Mouse (Mus musculus): ENCODE data around the gene Naa15. TPM values are rescaled to one million over a fixed set of nuclear protein-coding genes. Genes with fewer than 3 reads are reported as not detected.

The Naa15 gene
- polyA plus RNA-seq, 1 experiment from 2014 or later = 48.4 TPM

DNA sequence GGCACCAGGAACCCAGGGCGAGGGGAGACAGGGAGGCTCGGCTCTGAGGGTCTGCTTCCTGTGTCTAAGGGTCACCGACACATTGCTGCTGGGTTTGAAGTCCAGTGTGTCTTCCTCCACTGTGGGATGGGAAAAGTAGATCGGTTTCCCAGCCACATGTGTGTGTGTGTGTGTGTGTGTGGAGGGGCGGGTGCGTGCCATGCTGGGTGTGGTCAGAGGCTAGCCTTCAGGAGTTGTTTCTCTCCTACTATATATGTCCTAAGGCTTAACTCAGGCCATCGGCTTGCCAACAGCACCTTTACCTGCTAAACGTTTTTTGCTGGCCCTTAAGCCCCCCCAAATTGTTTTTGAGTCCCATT, 103.8 kb downstream of the Naa15 start:
- peaks cover 19% of the 10 kb centered on the region for H3K4me1 ChIP-seq (replicated peaks; ENCODE audit: control insufficient read depth, insufficient read depth, low read length)
- WGBS = 32% methylated on average over 8 of the region's 8 CpGs
- no peak for DNase-seq (ENCODE audit: low spot score)
- 0 out of 2 replicates have a peak overlapping the region, but pooled peaks have one; percentile 13 for H3K9ac ChIP-seq (ENCODE audit: low read depth, low read length)
- H3K36me3 ChIP-seq (ENCODE audit: control insufficient read depth, insufficient read depth, low read length) = peaks cover 4% of the 10 kb centered on the region
- no peaks in the 10 kb centered on the region for H3K27me3 ChIP-seq (replicated peaks; ENCODE audit: control insufficient read depth, insufficient read depth, low read length)
- H3K27ac ChIP-seq (ENCODE audit: low read depth, low read length) = peak overlapping the region; percentile 82
- H3K9me3 ChIP-seq (ENCODE audit: control insufficient read depth, low read length) = no peaks in the 10 kb centered on the region
- peak overlapping the region; percentile 56 for H3K4me2 ChIP-seq
- peak overlapping the region; percentile 25; the same call in 1 of the 2 replicates for H3K4me3 ChIP-seq (ENCODE audit: low read depth, low read length)
- ATAC-seq (replicated peaks; ENCODE audit: low FRiP score) = peak; percentile 71

DNA sequence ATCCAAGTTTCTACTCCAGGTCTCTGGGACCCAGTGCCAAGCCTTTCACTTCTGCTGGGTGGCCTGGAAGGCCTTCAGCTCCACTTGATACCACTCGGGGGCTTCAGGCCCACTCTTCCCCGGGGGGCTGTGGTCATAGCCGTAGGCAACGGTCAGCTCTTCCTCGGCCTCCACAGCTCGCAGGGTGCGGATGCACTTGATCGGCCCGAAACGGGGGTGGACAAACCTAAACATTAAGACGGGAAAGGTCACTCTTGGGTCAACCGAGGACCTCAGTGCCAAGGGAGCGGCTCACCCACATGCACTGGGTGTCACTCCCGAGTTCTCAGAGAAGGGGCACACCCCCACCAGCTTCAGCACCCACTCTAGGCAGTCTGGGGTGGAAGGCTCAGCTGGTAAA, 106.3 kb downstream of the Naa15 start:
- Histone ChIP-seq H3K36me3 (ENCODE audit: control insufficient read depth, insufficient read depth, low read length) (peaks cover 24% of the 10 kb centered on the region), H3K9ac (ENCODE audit: low read depth, low read length) (no peak overlapping the region), H3K27me3 (replicated peaks; ENCODE audit: control insufficient read depth, insufficient read depth, low read length) (no peaks in the 10 kb centered on the region), H3K4me3 (ENCODE audit: low read depth, low read length) (no peak overlapping the region), H3K9me3 (ENCODE audit: control insufficient read depth, low read length) (no peaks in the 10 kb centered on the region), H3K27ac (ENCODE audit: low read depth, low read length) (no peak overlapping the region), H3K4me2 (no peak overlapping the region), H3K4me1 (replicated peaks; ENCODE audit: control insufficient read depth, insufficient read depth, low read length) (peaks cover 19% of the 10 kb centered on the region)
- ATAC-seq (replicated peaks; ENCODE audit: low FRiP score) (no peak), DNase-seq (ENCODE audit: low spot score) (no peak)
- WGBS = 90% methylated on average over 14 of the region's 14 CpGs

DNA sequence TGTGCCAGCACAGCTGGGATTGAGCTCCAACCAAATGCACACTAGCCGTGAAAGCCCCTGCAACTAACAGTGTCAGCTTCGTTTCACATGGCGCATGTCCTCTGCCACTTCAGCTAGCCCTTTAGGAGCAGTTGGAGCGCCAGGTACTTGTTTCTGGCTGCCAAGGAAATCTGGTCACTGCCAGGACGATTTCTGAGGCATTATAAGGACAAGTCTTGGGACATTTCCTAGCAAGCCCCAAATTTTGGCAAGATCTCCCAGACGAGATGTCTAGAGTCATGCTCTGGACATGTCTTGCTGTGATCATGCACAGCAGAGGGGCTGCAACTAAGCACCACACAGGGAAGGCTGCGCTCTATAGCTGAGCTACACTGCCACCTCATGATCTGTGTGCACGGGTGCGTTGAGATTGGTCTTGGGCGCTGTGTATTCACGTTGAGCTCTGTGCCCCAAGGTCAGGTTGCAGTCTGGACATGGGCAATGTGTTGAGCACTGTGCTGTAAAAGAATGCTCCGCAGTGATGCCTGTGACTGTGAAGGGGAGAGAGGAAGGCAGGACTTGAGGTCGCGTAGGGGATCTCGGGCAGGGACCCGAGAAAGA, 110.3 kb downstream of the Naa15 start:
- Histone ChIP-seq H3K9ac (ENCODE audit: low read depth, low read length) (no peak overlapping the region), H3K4me3 (ENCODE audit: low read depth, low read length) (no peak overlapping the region), H3K27ac (ENCODE audit: low read depth, low read length) (no peak overlapping the region), H3K4me1 (replicated peaks; ENCODE audit: control insufficient read depth, insufficient read depth, low read length) (no peaks in the 10 kb centered on the region), H3K36me3 (ENCODE audit: control insufficient read depth, insufficient read depth, low read length) (peaks cover 41% of the 10 kb centered on the region), H3K27me3 (replicated peaks; ENCODE audit: control insufficient read depth, insufficient read depth, low read length) (no peaks in the 10 kb centered on the region), H3K9me3 (ENCODE audit: control insufficient read depth, low read length) (no peaks in the 10 kb centered on the region), H3K4me2 (no peak overlapping the region)
- WGBS = 86% methylated on average over 16 of the region's 16 CpGs
- ATAC-seq (replicated peaks; ENCODE audit: low FRiP score) = no peak
- DNase-seq (ENCODE audit: low spot score) = no peak

Other genes with a start within 250 kb of the Naa15 start
- 29.0 and 30.7 TPM in 2 replicates for gene Noct, start 190.7 kb upstream of the Naa15 start, polyA plus RNA-seq (2014; fragmentation: Nextera tagmentation; extraction: Ambion mirVana)
- 36.5 and 37.9 TPM in 2 replicates for gene Elf2, start 74.5 kb upstream of the Naa15 start, polyA plus RNA-seq (2014; fragmentation: Nextera tagmentation; extraction: Ambion mirVana)
- 4.6 and 5.2 TPM in 2 replicates for gene Mgarp, start 18.4 kb upstream of the Naa15 start, polyA plus RNA-seq (2014; fragmentation: Nextera tagmentation; extraction: Ambion mirVana)
- gene Ndufc1, start 6.2 kb upstream of the Naa15 start, polyA plus RNA-seq (2014; fragmentation: Nextera tagmentation; extraction: Ambion mirVana) = 692 and 701 TPM in 2 replicates
- gene Rab33b, start 68.8 kb downstream of the Naa15 start, polyA plus RNA-seq (2014; fragmentation: Nextera tagmentation; extraction: Ambion mirVana) = 9.4 and 10.1 TPM in 2 replicates
- 2.3 and 2.4 TPM in 2 replicates for gene Setd7, start 145.7 kb downstream of the Naa15 start, polyA plus RNA-seq (2014; fragmentation: Nextera tagmentation; extraction: Ambion mirVana)
- 16.5 and 16.6 TPM in 2 replicates for gene Mgst2, start 245.2 kb downstream of the Naa15 start, polyA plus RNA-seq (2014; fragmentation: Nextera tagmentation; extraction: Ambion mirVana)

All from liver, embryonic 11.5 days (tissue).